1 mouse cellular context compared by ENCODE assay signal in the genomic region with DNA sequence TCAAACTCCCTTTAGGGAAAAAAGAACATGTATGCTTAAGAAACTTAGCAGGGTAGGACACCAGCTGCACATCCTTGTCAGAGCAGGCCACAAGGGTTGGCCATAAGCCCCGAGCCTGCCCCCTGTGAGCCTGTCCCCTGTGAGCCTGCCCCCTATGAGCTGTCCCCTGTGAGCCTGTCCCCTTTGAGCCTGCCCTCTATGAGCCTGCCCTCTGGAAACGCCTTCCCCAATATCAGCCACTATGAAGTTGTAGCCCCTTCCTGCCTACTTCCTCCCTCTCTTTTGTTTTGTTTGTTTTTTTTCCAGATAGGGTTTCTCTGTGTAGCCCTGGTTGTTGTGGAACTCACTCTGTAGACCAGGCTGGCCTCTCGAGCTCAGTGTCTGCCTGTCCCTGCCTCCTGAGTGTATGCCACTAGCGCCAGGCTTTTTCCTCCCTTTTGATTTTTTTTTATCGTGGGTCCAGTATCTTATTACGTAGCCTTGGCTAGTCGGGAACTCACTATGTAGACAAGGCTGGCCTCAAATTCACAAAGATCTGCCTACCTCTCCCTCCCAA.
TF ChIP-seq lines count a peak whose summit lies in the region.

No protein-coding gene starts in this region.

TF ChIP-seq in myocyte, 11 proteins besides CTCF, POLR2A, EP300 and RAD21 (continued from another document):
- TF ChIP-seq TCF3 (IDR thresholded peaks at IDR 0.05; ENCODE audit: insufficient read length, low read depth) (no peak), MAX (IDR thresholded peaks at IDR 0.05; ENCODE audit: low read depth) (no peak), REST (IDR thresholded peaks at IDR 0.05; ENCODE audit: insufficient read depth, insufficient read length) (no peak), MYOG (IDR thresholded peaks at IDR 0.05; ENCODE audit: control insufficient read depth in 1 of 3, insufficient read depth in 1 of 3, insufficient read length in 2 of 3, low read depth in 2 of 3) (no peak), SRF (IDR thresholded peaks at IDR 0.05; ENCODE audit: control insufficient read depth, insufficient read length, low read depth) (no peak), TCF12 (IDR thresholded peaks at IDR 0.05; ENCODE audit: insufficient read depth, poor library complexity, severe bottlenecking) (no peak), MYOD1 (IDR thresholded peaks at IDR 0.05; ENCODE audit: control insufficient read depth in 1 of 3, insufficient read length in 2 of 3, low read depth in 2 of 3) (no peak)
